Mouse (Mus musculus) T-helper 2 cell (primary cell): Measurements from ENCODE around the gene Lsm2.
"Not testable (repeated sequence)": the region's sequence is repeated elsewhere in the genome, so short reads cannot be mapped to it uniquely, and the experiment has no call there.

ENCODE experiments used
- in situ Hi-C: fragments of 300-600 bp; cut with MboI, MseI; formaldehyde crosslinking; loops from one replicate; pipeline ENCODE4 v1.15.1; 2025; ENCODE audit warnings: high pct_unique_total_duplicates

The Lsm2 gene

DNA sequence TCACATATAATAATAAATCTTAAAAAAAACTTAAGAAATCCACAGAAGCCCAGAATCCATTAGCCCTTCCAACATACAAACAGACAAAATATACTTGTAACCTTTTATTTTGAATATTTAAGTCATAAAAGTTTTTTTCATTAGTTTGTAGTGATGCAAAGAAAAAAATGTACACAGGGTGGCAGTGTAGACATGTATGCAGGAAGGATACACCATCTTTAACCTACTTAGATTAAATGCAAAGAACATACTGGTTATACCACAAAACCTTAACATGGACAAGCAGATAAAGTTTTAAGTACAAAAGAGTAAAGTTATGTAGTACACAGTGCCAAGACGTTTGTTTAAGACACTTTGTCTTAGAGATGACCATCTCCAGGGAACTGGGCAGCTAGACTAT lies 25.3 kb upstream of the Lsm2 start:
- in situ Hi-C loops, result no loop called here

DNA sequence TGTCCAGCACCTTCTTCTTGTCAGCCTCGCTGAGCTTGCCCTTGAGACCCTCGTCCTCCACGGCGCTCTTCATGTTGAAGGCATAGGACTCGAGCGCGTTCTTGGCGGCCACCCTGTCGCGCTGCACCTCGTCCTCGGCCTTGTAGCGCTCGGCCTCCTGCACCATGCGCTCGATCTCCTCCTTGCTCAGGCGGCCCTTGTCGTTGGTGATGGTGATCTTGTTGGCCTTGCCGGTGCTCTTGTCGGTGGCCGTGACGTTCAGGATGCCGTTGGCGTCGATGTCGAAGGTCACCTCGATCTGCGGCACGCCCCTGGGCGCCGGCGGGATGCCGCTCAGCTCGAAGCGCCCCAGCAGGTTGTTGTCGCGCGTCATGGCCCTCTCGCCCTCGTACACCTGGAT lies 24.4 kb upstream of the Lsm2 start:
- in situ Hi-C loops, result not testable (repeated sequence)

DNA sequence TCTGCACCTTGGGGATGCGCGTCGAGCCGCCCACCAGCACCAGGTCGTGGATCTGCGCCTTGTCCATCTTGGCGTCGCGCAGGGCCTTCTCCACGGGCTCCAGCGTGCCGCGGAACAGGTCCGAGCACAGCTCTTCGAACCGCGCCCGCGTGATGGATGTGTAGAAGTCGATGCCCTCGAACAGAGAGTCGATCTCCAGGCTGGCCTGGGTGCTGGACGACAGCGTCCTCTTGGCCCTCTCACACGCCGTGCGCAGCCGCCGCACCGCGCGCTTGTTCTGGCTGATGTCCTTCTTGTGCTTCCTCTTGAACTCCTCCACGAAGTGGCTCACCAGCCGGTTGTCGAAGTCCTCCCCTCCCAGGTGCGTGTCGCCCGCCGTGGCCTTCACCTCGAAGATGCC lies 23.7 kb upstream of the Lsm2 start:
- in situ Hi-C loops, result not testable (repeated sequence)

DNA sequence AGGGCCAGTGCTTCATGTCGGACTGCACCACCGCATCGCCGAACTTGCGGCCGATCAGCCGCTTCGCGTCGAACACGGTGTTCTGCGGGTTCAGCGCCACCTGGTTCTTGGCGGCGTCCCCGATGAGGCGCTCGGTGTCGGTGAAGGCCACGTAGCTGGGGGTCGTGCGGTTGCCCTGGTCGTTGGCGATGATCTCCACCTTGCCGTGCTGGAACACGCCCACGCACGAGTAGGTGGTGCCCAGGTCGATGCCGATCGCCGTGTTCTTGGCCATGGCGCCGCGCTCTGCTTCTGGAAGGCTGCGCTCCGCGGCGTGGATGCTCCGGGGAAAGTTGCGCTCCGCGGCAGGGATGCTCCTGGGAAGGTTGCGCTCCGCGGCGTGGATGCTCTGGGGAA lies 22.9 kb upstream of the Lsm2 start:
- in situ Hi-C loops, result not testable (repeated sequence)

DNA sequence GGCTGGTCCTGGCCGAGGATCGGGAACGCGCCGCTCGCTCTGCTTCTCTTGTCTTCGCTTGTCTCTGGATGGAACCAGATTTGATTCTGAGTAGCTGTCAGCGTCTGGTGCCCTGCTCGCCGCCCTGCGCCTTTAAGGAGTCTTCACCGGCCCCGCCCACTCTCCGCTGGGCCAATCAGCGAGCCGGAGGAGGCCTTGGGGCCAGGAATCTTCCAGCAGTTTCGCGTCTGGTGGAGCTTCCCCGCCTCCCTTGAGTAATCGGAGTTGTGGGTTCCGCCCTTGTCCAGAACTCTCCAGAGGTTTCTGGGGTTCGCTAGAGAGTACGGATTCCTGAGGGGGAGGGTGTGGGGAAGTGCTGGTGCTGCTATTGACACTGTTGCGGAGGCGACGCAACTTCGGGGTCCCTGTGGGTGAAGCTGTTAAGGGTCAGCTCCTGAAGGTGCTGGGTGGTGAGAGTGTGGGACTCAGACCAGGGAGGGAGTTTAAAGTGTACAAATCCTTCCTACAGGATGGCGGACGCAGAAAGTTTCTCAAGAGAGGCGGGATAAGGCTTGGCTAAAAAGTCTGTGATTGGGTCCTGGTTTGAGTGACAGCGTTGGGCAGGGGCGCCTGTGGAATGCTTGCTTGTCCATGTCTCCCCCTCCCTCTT lies 22.4 kb upstream of the Lsm2 start, which contains the start of gene Hspa1b:
TSS of gene Hspa1b (minus strand) at position 109 of the 649 bp plus-strand sequence.
- in situ Hi-C loops, result not testable (repeated sequence)

DNA sequence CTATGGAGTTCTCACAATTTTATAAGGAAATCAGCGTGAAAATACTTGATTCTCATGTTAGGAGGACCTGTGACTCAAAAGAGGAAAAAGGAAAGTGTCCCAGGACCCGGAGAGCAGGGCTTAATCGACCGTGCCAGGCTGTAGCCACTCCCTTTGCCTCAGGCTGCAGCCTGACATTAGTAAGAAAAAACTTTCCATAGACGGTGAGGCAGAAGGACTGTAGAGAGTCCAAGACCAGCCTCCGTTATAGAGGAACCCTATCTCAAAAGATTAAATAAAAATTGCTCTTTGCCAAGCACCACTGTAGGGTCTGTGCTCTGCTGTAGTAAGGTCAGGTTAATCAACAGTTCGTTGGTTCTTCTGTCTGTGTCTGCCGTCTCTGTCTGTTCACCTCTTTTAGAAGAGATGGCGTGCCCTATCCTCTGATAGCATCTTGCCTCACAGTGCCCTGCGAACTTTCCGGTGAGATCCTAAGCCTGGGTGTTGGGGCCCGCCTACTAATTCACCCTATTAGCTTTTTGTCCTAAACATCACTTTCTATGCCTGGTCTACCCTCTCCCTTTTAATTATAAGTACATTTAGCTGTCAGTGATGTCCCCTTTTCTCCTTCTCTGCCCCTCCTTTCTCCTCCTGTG lies 21.7 kb upstream of the Lsm2 start:
- in situ Hi-C loops, result no loop called here

DNA sequence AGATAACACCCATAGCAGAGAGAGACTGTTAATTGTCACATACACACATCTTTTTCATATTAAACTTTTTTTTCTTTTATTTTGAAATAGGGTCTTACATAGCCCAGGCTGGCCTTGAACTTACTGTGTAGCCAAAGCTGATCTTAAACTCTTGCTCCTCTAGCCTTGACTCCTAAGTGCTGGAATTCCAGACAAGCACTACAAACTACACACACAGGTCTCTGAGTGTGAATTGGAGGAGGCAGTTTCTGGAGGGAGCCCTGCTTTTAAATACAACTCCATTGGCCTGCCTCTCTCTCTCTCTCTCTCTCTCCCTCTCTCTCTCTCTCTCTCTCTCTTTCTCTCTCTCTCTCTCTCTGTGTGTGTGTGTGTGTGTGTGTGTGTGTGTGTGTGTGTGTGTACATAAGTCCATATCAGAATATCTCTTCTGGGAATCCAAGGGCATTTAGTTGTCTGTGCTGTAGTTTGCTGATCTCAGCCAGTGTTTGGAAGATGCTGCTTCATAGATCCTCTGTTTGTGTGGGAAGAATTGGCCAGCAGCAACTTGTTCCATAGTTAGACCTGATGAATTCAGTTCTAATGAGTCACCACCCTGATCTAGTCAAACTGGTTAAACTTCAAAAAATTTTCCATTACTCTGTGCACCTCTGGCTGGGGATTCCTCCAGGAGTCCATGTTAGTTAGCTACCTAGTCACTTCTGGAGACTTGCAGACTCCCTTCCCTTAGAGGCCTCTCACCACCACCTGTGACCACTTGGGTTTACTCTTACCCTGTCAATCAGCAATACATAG lies 20.8 kb upstream of the Lsm2 start:
- in situ Hi-C loops, result no loop called here

DNA sequence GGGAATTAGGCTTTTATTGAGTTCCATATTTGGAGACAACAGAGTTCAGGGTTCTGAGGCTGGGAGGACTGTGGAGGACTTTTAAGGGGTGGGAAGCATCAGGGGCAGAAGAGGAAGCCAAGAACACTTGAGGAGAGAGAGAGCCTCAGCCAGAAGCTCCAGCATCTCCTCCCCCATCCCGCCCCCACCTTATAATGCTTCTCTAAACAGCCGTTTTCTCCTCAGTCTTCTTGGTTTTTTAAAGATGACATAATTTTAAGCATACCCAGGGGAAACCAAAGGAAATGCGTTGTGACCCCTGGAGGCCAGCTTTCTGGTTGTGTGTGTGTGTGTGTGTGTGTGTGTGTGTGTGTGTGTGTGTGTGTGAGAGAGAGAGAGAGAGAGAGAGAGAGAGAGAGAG lies 19.5 kb upstream of the Lsm2 start:
- in situ Hi-C loops, result no loop called here

DNA sequence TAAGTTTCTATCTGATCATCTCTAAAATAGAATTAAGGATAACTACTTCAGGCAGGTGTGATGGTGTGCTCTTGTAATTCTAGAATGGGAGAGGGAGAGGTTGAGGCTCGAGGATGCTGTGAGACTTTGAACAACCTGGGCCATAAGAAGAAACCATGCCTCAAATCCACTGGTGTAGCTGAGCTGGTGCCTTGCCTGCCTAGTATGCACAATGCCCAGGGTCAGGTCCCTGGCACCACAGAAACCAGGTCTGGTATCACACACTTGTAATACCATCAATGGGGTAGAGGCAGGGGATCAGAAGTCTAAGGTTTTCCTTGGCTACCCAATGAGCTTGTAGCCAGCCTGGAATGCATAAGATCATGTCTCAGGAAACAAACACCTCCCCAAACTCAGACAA lies 18.8 kb upstream of the Lsm2 start:
- in situ Hi-C loops, result no loop called here

DNA sequence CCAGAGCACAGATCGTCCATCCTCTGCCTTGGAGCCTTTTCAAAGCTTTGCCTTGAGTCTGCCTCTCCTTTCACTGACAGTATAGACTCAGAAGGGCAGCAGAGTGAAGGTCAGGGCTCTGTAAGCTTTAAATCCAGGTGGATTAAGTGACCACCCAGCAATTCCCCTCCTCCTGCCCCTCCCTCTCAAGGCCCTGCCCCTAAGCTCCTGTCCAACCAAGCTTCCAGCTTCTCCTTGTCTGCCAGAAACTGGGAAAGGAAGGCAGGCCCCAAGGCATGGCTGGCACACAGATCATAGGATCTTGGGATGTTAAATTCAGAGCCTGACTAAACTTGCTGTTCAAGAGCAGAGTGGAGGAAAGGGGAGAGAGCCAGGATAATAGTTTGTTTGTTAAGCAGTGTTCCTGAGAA lies 17.0 kb upstream of the Lsm2 start:
- in situ Hi-C loops, result no loop called here

DNA sequence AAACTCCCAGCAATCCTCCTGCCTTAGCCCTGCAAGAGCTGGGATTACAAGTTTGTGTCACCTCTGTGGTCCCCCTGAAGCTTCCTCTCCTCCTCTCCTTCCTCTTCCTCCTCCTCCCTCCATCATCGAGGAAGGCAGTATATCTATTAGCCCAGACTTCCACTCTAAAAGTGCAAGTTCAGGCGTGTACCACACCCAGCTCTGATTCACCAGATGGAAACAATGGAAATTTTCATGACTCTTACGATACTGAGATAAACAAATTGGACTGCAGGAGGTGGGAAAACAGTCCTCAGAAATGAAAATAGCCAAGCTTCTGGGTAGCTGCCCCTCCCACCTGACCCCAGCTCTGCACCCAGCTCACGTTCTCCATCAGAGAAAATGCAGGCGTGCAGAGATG lies 16.0 kb upstream of the Lsm2 start:
- in situ Hi-C loops, result no loop called here

DNA sequence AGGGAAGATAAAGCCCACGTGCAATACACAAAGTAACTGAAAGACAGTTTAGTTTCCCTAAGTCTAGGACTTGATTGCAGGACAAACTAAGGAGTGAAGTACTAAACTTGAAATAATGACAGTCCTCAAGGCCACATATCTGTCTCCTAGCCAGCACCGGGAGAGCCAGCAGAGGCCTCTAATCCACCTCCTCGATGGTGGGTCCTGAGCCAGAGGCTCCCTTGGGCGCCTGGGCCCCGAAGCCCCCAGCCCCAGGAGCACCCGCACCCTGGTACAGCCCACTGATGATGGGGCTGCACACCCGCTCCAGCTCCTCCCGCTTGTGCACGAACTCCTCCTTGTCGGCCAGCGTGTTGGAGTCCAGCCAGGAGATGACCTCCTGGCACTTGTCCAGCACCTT lies 11.8 kb upstream of the Lsm2 start, which contains the start of gene Gm20481:
TSS of gene Gm20481 (plus strand) at position 91 of the 400 bp plus-strand sequence.
- in situ Hi-C loops, result not testable (repeated sequence)

DNA sequence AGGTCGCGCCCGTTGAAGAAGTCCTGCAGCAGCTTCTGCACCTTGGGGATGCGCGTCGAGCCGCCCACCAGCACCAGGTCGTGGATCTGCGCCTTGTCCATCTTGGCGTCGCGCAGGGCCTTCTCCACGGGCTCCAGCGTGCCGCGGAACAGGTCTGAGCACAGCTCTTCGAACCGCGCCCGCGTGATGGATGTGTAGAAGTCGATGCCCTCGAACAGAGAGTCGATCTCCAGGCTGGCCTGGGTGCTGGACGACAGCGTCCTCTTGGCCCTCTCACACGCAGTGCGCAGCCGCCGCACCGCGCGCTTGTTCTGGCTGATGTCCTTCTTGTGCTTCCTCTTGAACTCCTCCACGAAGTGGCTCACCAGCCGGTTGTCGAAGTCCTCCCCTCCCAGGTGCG lies 10.8 kb upstream of the Lsm2 start:
- in situ Hi-C loops, result not testable (repeated sequence)

DNA sequence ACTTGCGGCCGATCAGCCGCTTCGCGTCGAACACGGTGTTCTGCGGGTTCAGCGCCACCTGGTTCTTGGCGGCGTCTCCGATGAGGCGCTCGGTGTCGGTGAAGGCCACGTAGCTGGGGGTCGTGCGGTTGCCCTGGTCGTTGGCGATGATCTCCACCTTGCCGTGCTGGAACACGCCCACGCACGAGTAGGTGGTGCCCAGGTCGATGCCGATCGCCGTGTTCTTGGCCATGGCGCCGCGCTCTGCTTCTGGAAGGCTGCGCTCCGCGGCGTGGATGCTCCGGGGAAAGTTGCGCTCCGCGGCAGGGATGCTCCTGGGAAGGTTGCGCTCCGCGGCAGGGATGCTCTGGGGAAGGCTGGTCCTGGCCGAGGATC lies 10.0 kb upstream of the Lsm2 start:
- in situ Hi-C loops, result not testable (repeated sequence)

DNA sequence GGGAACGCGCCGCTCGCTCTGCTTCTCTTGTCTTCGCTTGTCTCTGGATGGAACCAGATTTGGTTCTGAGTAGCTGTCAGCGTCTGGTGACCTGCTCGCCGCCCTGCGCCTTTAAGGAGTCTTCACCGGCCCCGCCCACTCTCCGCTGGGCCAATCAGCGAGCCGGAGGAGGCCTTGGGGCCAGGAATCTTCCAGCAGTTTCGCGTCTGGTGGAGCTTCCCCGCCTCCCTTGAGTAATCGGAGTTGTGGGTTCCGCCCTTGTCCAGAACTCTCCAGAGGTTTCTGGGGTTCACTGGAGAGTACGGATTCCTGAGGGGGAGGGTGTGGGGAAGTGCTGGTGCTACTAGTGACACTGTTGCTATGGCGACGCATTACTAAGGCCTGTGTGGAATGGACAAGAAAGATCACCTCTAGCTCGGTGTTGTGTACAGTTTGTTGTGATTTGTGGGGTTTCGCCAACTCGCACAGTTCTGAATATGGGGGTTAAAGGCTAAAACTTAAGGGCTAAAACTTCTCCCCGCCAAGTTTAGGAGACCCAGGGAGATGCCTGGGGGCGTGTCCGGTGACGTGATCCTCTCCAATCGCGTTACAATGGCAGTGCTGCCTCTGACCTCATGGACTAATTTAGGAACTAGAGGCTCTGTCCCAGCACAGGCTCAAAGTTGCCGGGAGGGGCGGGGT lies 9.5 kb upstream of the Lsm2 start, which contains the start of the genes Hspa1a and Hspa1l:
TSS of gene Hspa1a (minus strand) at position 88 of the 681 bp plus-strand sequence.
TSS of gene Hspa1l (plus strand) at position 635 of the 681 bp plus-strand sequence.
- in situ Hi-C loops, result not testable (repeated sequence)

DNA sequence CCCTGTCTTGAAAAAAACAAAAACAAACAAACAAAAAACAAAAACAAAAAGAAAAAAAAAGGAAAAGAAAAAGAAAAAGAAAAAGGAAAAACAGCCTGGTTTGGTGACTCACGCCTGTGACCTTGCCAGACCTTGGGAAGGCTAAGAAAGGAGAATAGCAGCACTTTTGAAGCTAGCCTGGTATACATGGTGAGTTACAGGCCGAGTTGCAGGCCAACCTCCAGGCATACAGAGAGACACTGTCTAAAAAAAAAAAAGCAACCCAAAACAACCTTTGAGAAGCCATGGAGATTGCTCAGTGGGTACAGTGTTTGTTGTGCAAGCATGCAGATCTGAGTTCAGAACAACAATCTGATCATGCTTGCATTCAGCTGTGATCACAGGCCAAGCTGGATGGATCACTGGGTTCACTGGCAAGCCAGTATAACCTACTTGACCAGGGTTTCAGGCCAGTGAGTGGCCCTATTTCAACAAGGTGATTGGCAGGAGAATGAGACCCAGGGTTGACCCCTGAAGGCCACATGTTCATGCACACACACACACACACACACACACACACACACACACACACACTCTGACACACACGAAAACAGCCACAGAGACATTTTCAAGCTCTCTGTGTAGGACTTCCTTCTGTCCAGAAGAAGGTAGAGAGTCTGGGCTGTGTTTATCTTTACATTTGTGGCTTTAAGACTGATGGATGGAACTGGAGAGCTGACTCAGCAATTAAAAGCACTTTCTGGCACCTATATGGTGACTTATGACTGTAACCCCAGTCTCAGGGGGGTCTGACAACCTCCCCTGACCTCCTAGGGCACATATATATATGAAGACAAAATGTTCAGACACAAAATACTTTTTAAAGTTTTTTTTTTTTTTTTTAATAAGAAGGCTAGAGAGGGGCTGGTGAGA lies 5.8 kb upstream of the Lsm2 start:
- in situ Hi-C loops, result loop anchor here (25.0 kb wide), 1 partner anchor 1986 kb away; the partner anchor contains the start of genes Ppp1r11, Znrd1 and Znrd1as

DNA sequence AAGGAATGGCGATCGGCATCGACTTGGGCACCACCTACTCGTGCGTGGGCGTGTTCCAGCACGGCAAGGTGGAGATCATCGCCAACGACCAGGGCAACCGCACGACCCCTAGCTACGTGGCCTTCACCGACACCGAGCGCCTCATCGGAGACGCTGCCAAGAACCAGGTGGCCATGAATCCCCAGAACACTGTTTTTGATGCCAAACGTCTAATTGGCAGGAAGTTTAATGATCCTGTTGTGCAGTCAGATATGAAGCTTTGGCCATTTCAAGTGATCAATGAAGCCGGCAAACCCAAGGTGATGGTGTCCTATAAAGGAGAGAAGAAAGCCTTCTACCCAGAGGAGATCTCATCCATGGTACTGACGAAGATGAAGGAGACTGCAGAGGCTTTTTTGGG lies 4.7 kb upstream of the Lsm2 start:
- in situ Hi-C loops, result loop anchor here (25.0 kb wide), 1 partner anchor 1985 kb away; the partner anchor contains the start of genes Ppp1r11, Znrd1 and Znrd1as

DNA sequence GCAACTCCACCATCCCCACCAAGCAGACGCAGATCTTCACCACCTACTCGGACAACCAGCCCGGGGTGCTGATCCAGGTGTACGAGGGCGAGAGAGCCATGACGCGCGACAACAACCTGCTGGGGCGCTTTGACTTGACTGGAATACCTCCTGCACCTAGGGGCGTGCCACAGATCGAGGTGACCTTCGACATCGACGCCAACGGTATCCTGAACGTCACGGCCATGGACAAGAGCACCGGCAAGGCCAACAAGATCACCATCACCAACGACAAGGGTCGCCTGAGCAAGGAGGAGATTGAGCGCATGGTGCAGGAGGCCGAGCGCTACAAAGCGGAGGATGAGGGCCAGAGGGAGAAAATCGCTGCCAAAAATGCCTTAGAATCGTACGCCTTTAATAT lies 3.4 kb upstream of the Lsm2 start:
- in situ Hi-C loops, result loop anchor here (25.0 kb wide), 1 partner anchor 1984 kb away; the partner anchor contains the start of genes Ppp1r11, Znrd1 and Znrd1as

DNA sequence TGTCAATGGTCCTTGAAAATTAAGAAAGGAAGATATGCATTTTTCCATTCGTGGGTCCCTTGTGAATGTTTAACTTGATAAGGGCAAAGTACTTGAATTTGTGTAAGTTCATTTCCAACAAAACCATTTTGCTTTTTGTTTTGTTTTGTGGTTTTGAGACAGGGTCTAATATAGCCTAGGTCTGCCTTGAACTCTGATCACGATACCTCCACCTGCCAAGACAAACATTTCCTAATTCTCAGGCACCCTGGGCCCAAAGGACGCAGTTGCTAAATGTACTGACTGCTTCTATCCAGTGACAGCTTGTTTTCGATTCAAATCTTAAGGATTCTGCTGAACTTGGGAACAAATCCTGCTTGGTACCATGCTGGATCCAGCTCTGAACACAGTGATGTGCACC lies 2.0 kb upstream of the Lsm2 start:
- in situ Hi-C loops, result loop anchor here (25.0 kb wide), 1 partner anchor 1983 kb away; the partner anchor contains the start of genes Ppp1r11, Znrd1 and Znrd1as

DNA sequence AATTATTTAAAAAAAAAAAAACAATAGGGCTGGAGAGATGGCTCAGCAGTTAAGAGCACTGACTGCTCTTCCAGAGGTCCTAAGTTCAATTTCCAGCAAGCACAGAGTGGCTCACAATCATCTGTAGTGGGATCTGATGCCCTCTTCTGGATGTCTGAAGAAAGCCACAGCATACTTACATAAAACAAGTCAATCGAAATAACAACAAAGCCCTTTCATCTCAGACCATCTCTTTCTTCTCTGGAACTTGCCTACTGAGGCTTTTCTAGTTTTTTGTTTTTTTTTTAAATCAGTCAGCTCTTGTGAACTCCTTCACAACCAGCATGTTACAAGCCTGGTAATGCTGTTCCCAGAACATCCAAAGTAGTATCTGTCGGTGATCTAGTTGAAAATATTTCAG lies 1.0 kb upstream of the Lsm2 start:
- in situ Hi-C loops, result loop anchor here (25.0 kb wide), 1 partner anchor 1982 kb away; the partner anchor contains the start of genes Ppp1r11, Znrd1 and Znrd1as
